Mouse (Mus musculus) kidney, postnatal 36 days (tissue): ENCODE measurements around the gene Hirip3.
"Not testable (repeated sequence)": the region's sequence is repeated elsewhere in the genome, so short reads cannot be mapped to it uniquely, and the experiment has no call there.

Experiments
- DNase-seq, 2 experiments: peaks; one replicate each; pipeline ENCODE4 v3.0.0; 2021 to 2022; ENCODE audit warnings: mixed read lengths in 2 of 2

Hirip3 gene

DNA sequence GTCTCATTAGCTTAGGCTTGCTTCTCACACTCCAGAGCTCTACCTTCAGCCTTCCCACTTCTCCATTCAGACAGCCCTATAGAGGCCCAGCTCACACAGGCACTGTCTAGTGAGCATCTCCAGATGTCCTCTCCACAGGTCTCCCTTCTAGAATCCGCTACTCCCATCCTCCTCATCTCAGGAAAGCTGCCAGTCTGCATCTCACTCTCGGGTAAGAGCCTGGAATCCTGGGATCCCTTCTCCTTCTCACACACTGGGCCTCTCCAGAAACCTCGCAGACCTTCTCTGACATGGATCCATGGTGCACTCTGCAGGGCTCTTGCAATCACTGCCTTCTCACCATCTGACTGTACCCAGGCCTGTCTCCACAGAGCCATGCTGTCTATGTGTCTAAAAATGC is 6.1 kb upstream of the Hirip3 start:
- DNase-seq = no peak

GRCm38 (mm10) chr7:126856741-126857420 is 4.9 kb upstream of the Hirip3 start:
- DNase-seq = no peak

DNA sequence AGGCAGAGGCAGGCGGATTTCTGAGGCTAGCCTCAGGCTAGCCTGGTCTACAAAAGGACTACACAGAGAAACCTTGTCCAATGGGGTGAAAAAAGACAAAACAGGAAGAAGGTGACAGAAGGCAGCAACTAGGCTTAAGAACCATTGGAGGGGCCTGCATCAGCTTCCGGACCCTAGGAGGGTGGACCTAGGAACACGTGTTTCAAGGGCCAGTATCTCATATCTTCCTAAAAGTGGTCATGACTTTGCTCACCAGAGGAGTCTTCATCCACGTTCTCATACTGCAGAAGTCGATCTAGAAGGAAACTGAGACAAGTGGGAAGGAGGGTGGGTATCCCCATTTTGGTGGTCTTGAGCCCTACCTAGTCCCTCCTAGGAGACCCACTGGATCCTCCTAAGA is 785 bp upstream of the Hirip3 start:
- DNase-seq = no peak

GRCm38 (mm10) chr7:126862147-126862784 is 494 bp downstream of the Hirip3 start, which contains the start of gene Ino80e:
Ino80e (minus strand) TSS chr7:126862377.
- peak; percentile 96 to 98 for DNase-seq

- no peak for DNase-seq
Measured at GRCm38 (mm10) chr7:126863791-126864190, 2.0 kb downstream of the Hirip3 start.

DNA sequence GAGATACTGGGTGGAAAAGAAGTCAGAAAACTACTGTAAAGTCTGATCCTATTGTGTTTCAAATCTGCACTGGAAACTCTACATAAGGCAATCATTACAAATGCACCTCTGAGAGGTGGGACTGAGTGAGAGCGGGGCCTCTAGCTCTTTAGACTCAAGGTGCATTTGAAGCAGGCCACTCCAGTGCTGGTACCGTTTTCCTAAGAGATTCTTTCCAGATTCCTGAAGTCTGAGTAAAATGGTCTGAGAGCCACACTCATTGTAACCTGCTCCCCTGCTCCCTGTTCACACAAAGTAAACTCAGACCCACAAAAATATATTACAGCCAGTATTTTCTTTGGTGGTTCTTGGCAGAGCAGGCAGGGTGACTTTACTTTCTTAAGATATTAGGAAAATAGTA is 5.8 kb downstream of the Hirip3 start:
- DNase-seq = no peak

- DNase-seq = no peak
Measured at GRCm38 (mm10) chr7:126868003-126868402, 6.2 kb downstream of the Hirip3 start.

DNA sequence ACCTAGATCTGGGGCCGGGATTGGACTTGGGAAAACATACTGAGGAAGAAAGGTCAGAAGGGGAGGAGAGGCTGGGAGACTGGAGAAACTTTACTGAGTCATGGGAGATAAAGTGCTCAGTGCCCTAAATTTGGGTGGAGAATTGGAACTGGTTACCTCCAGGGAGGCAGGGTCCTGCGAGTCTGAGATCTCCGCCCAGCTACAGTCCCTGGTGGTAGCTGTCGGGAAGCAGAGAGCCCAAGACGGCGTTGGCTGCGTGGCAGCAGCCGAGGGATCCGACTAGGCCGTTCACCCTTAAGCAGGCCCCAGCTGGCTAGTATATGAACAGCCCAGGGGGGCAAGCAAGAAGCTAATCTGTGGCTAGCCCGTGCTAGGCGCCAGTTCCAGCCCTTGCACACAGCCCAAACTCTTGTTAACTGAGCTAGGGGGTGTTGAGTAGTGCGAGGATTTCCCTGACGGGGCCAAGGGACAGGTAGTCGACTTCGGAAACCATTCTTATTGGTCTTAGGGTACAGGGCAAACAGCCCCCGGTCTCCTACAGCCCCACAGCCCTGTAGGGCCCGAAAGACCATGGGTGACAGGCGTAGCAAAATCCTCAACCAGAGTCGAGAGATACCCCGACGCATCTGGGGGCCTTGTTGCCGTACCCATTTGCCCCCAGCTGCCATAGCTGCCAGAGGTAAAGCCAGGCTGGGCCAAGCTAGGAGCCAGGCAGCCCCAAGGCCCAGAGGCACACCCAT is 8.2 kb downstream of the Hirip3 start:
- no peak for DNase-seq

GRCm38 (mm10) chr7:126870520-126870891 is 8.7 kb downstream of the Hirip3 start:
- no peak for DNase-seq

DNA sequence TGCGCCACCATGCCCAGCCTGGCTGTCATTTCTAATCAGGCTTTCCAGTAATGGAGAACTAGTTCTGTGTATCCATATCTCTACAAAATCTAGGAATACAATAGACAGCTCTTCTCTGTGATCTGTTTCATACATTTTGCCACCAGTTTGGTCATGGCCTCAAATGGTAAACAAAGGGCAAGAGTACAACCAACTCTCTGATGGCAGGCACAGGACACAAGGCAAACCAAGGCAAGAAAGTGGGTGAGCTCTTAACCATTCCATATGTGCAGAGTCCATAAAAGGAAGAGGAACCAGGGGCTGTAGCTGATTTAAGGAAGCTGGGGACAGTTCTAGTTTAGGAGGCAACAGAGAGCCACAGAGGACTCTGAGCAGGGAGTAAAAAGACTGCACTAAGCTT is 15.5 kb downstream of the Hirip3 start:
- no peak for DNase-seq

DNA sequence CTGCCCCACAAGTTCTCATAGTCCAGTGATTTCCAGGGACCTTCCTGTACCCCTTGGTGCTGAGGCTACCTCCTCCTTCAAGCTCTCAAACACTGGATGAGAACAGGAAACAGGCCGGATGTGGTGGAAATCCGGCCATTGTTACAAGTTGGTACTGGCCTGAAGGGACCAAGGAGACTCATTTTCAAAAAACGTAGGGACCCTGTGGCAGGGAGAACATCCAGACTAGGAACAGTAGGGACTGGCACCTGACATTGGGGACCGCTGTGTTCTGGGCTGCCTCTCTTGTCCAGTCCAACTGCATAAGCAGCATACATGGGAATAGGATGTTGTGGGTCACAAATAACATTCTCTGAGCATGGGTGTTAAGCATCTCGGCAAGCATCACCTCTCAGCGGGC is 19.3 kb downstream of the Hirip3 start:
- peak; percentile 57 to 77 for DNase-seq

DNA sequence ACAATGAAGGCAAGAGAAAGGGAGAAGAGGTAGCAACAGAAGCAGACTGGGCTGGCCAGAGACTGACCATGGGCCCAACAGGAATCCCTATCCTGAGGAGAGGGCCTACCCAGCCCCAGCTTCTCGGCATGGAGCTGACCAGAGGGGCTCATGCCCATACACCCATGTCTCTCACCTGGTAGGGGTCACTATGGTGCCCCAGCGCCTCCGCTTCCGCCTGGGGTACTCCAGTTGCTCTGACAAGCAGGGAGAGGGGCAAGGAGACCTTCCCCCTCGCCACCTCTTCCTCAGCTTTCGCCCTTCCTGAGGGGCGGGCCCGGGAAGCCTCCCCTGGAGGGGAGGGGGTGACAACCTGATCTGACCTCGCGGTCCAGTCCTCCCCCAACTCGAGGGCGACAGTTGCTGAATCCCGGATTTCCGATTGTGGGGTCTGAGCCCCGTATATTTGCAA is 22.0 kb downstream of the Hirip3 start:
- peak in 1 of 2 experiments; percentile 36 for DNase-seq

DNA sequence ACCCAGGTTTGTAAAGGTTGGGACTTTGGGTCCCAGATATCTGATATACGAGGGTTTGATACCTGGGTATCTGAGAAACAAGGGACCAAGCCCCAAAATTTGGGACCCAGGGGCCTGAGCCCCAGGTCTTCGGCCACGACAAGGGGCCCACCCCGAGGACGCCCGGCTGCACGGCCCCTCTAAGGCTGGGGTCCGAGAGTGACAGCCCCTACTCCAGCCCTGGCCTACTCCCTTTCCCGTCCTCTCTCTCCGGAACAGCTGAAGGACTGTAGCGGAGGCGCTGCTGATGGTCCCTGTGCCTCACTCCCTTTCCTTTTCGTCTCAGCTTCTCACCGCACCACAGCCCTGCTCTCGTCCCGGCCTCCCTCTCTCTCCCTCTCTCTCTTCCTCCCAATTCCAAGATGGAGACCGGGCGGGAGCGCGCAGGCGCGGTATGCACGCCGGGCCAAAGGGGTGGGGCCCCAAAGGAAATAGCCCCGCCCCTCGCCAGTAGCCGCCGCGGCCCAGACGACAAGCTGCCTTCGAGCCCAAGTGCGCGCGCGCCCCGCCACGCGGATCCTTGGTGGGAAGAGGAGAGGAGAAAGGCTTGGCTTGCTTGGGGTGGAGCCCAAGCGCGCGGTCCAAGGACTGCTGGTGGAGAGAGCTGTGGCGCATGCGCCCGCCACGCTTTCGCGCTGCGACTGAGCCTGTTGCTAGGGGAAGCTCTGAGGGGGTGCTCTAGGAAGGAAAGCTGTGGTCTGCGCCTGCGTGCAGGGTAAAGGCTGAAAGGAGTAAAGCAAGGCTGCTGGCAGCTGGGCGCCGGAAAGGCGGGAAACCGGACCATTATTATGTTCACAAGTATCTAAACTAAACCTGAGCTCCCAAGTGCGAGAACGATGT is 22.8 kb downstream of the Hirip3 start, which contains the start of gene Taok2:
Gene Taok2 (minus strand): TSS at position 418 of the 879 bp plus-strand sequence.
- DNase-seq = peak; percentile 99

- DNase-seq = no peak
Measured at GRCm38 (mm10) chr7:126887281-126887680, 25.5 kb downstream of the Hirip3 start.

DNA sequence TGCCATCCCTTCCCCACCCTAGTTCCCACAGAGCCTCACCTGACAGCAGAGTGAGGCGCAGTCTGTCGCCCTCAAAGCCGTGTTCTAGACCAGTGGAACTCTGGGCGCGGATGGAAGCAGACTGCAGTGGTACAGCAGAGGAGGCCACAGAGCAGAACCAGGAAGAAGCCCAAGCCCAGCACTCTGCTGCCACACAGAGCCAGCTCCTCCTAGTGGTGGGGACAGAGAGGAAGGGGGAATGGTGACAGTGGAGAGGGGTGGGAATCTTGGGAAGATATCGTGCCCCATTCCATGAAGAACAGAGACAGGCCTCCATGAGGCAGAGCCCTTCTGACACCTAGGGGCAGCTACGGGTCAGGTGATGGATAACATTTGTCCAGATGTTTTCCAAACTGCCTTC is 27.1 kb downstream of the Hirip3 start:
- DNase-seq = peak; percentile 51 to 58

- no peak for DNase-seq
Measured at GRCm38 (mm10) chr7:126896912-126897311, 35.1 kb downstream of the Hirip3 start.

GRCm38 (mm10) chr7:126897390-126898101 is 35.8 kb downstream of the Hirip3 start:
- peak; percentile 34 to 41 for DNase-seq

DNA sequence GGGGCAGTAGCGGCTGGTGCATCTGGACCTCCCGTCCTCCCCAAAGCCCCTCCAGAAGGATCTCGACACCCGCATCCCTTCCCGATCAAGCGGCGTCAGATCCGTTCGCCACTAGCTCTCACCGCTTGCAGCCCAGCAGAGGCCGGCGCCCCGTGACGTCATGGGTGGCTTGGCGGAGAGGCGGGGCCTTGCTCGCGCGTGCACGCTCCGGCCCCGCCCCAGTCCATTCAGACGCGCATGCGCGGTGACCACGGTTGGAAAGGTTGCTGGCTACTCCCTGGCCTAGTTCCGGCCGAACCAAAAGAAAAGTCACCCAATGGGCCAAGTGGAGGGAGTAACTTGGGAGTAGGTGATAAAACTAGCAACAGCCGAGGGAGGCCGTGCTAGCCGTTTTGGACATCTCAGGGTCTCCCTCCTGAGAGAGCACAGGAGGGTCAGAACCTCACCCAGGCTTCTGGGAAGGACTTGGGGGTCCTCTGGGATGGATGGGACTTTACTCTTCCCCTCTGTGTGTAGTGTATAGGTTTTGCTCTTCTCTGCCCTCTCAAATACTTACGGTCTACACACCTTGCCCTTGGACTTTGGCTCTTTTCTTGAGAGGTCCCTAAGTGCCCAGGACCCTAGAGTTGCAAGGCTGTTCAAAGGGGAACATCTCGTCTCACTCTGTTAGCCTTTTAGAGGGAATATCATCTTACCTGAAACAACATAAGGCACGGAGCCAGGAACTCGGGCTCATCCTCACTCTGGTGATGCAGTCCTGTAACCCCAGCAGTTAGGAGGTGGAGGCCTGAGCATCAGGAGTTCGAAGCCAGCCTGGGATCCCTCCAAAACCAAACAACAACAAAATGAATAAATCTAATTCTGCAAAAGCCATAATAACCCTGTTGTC is 36.6 kb downstream of the Hirip3 start:
- peak; percentile 97 to 100 for DNase-seq

DNA sequence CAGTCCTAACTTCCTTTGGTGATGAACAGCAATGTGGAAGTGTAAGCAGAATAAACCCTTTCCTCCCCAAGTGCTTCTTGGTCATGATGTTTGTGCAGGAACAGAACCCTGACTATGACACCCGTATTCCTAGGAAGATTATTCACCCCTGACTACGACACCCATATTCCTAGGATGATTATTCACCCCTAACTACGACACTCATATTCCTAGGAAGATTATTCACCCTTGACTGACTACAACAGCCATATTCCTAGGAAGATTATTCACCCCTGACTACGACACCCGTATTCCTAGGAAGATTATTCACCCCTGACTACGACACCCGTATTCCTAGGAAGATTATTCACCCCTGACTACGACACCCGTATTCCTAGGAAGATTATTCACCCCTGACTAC is 38.0 kb downstream of the Hirip3 start:
- DNase-seq = not testable (repeated sequence)

GRCm38 (mm10) chr7:126905590-126905989 is 43.8 kb downstream of the Hirip3 start:
- DNase-seq = no peak

GRCm38 (mm10) chr7:126914844-126915243 is 53.1 kb downstream of the Hirip3 start:
- DNase-seq = no peak
